Mouse (Mus musculus): ENCODE data around the gene Tmc1.

DNA sequence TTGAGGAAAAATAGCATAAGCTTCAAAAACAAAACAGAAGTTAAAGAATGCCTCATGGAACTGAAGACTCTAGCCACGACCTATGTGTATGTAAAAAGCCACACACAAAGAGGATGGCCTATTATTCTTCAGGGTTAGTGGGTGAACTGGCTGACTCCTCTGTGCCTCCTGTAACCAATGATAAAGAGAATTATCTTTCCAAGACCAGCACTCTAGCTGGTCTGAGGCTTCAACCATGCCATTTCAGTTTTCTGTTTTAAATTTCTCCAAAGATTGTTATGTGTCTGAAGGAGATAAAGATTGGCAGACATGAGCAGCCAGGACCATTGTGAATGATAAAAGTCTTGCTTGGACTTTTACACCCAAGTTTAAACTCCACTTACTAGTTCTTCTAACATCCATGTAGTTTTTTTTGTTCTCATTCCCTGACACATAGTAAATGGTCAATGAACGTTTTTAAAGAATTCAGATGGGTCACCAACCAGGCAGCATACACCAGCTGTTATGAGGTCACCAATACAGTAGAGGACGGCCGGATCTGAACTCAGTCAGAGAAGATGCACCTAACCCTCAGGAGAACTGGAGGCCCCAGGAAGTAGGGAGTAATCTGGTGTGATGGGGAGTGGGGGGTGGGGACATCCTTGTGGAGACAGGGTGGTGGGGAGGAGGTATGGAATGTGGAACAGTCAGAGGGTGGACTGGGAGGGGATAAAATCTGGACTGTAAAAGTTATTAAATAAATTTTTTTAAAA, 192.2 kb downstream of the Tmc1 start:
- TF ChIP-seq CTCF (IDR thresholded peaks at IDR 0.05; ENCODE audit: insufficient read depth, low read depth, low read length): no peak
- TF ChIP-seq POLR2A (IDR thresholded peaks at IDR 0.05; ENCODE audit: insufficient read depth, low read depth, low read length): no peak
